Mouse (Mus musculus): Measurements from ENCODE around the gene Prmt6.

DNA sequence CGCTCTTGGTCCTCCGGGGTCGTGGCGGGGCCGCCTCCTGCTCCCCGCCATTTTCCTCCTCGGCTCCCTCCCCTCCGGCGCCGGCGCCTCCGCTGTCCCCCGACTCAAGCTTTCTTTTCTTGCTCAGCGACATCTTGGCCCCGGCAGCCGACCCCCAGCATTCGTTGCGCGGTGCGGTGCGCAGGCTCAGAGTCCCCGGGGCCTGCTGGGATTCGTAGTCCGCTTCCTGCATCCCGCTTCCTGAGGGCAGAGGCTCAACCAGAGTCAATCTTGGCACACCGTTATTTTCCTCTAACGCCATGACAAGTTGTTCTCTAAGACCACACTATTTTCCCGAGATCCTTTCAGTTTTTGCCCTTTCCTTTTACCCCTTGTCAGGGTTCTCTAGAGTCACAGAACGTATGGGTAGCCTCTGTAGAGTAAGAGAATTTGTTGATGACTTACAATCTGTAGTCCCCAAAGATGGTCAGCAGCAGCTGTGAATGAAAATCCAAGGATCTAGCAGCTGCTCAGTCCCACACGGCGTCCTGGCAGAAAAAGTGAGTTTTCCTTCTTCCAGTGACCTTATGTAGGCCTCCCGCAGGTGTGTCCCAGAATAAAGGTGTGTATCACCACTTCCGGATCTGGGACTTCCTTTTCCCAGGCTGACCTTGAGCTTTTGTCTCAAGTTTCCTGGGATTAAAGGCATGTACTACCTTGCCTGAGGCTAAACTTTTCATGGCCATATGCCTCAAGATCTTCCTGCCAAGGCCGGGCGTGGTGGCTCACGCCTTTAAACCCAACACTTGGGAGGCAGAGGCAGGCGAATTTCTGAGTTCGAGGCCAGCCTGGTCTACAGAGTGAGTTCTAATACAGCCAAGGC lies at the start of gene Prmt6:
- TF ChIP-seq POLR2A (IDR thresholded peaks at IDR 0.05; ENCODE audit: borderline replicate concordance, extremely low read depth, low read depth, low read length) (peak; percentile 34; the same call in 1 of the 2 replicates), CTCF (IDR thresholded peaks at IDR 0.05; ENCODE audit: insufficient read depth, low read length) (no peak)
